Comparison of ENCODE assay signal across 10 mouse cellular contexts in genomic region chr2:121297701-121298100, GRCm38 (mm10). TPM values are rescaled to one million over a fixed set of nuclear protein-coding genes. Genes with fewer than 3 reads are reported as not detected.
DNase-seq lines count a peak whose midpoint lies in the region; ATAC-seq and TF ChIP-seq lines count a peak whose summit lies in the region.
"Had no signal": no experiment of that assay in that cellular context is flagged by ENCODE, and none has a peak within 500 bp of the region (broad histone marks: within the 10 kb centered on the region; RNA-seq: fewer than 3 reads in every experiment).

No protein-coding gene starts in this region.

- peaks cover 37% of the 10 kb centered on the region for H3K4me1 ChIP-seq in stomach, embryonic 15.5 days
- H3K4me1 ChIP-seq in stomach, postnatal 0 days (replicated peaks; ENCODE audit: control insufficient read depth, insufficient read depth), result peaks cover 7% of the 10 kb centered on the region; the same call in 1 of the 2 replicates
- H3K4me1 ChIP-seq in limb, embryonic 14.5 days (ENCODE audit: control insufficient read depth, insufficient read depth, low read length), result peaks cover 19% of the 10 kb centered on the region

- no peak for TF ChIP-seq POLR2A in limb, embryonic 14.5 days (IDR thresholded peaks at IDR 0.05; ENCODE audit: borderline replicate concordance, extremely low read depth, insufficient read depth, insufficient read length)

- ATAC-seq in stomach, embryonic 15.5 days (ENCODE audit: insufficient read depth, low FRiP score, low read depth), result no peak
- ATAC-seq in stomach, postnatal 0 days (ENCODE audit: low FRiP score, low TSS enrichment), result no peak
- no peak for ATAC-seq in limb, embryonic 14.5 days (ENCODE audit: low FRiP score, low read depth)
- ATAC-seq: liver, postnatal 0 days had no signal

- H3K9me3 ChIP-seq in stomach, embryonic 15.5 days, result no peaks in the 10 kb centered on the region
- no peaks in the 10 kb centered on the region for H3K9me3 ChIP-seq in stomach, postnatal 0 days (ENCODE audit: control insufficient read depth, low read length)
- H3K9me3 ChIP-seq in limb, embryonic 14.5 days (ENCODE audit: control insufficient read depth, low read length), result no peaks in the 10 kb centered on the region

- H3K27ac ChIP-seq in stomach, embryonic 15.5 days, result no peak overlapping the region
- no peak overlapping the region for H3K27ac ChIP-seq in stomach, postnatal 0 days (replicated peaks)
- H3K27ac ChIP-seq in limb, embryonic 14.5 days (replicated peaks; ENCODE audit: low read depth, low read length), result no peak overlapping the region

- DNase-seq in cerebellum, adult 11-12 months, result peak; percentile 56
- DNase-seq in cerebellum, postnatal 4 days (ENCODE audit: low spot score in 2 of 2), result no peak
- no peak for DNase-seq in stomach, postnatal 0 days (ENCODE audit: low spot score)
- peak; percentile 2 for DNase-seq in limb, embryonic 14.5 days (ENCODE audit: low spot score)
- no peak for DNase-seq in kidney, adult 11 months
- no peak for DNase-seq in frontal cortex, postnatal 36 days (ENCODE audit: low spot score in 2 of 2)
- no peak for DNase-seq in layer of hippocampus, adult 11-12 months (ENCODE audit: low spot score)
- DNase-seq: liver, postnatal 0 days; thymus, adult 2 months had no signal

- TF ChIP-seq CTCF in stomach, postnatal 0 days (IDR thresholded peaks at IDR 0.05; ENCODE audit: low read depth), result no peak

- H3K36me3 ChIP-seq in stomach, embryonic 15.5 days, result peaks cover 8% of the 10 kb centered on the region
- no peaks in the 10 kb centered on the region for H3K36me3 ChIP-seq in stomach, postnatal 0 days (ENCODE audit: control insufficient read depth, insufficient read depth, low read length)
- H3K36me3 ChIP-seq in limb, embryonic 14.5 days (ENCODE audit: control insufficient read depth, insufficient read depth, low read length), result peaks cover 29% of the 10 kb centered on the region; the same call in 1 of the 2 replicates

- peaks cover 9% of the 10 kb centered on the region for H3K27me3 ChIP-seq in stomach, embryonic 15.5 days (replicated peaks)
- no peaks in the 10 kb centered on the region for H3K27me3 ChIP-seq in stomach, postnatal 0 days (ENCODE audit: control insufficient read depth, insufficient read depth, low read length)
- H3K27me3 ChIP-seq in limb, embryonic 14.5 days (ENCODE audit: control insufficient read depth, insufficient read depth, low read length), result peaks cover 21% of the 10 kb centered on the region

- 22% methylated on average over 9 of the region's 9 CpGs for WGBS in stomach, embryonic 15.5 days
- 24% methylated on average over 9 of the region's 9 CpGs for WGBS in stomach, postnatal 0 days
- WGBS in limb, embryonic 14.5 days, result 9% methylated on average over 9 of the region's 9 CpGs

- H3K9ac ChIP-seq in stomach, embryonic 15.5 days, result no peak overlapping the region
- no peak overlapping the region for H3K9ac ChIP-seq in stomach, postnatal 0 days (ENCODE audit: low read length)
- H3K9ac ChIP-seq in limb, embryonic 14.5 days (ENCODE audit: low read depth, low read length, severe bottlenecking), result no peak overlapping the region
- H3K9ac ChIP-seq: liver, postnatal 0 days had no signal

- peak overlapping the region; percentile 25; the same call in 1 of the 2 replicates for H3K4me2 ChIP-seq in stomach, embryonic 15.5 days
- no peak overlapping the region for H3K4me2 ChIP-seq in stomach, postnatal 0 days (replicated peaks; ENCODE audit: low read depth)
- 0 out of 2 replicates have a peak overlapping the region, but pooled peaks have one; percentile 1 for H3K4me2 ChIP-seq in limb, embryonic 14.5 days (replicated peaks; ENCODE audit: low read depth, low read length, severe bottlenecking)

- no peak for TF ChIP-seq EP300 in stomach, postnatal 0 days (optimal IDR thresholded peaks at IDR 0.05)

- H3K4me3 ChIP-seq in stomach, embryonic 15.5 days (replicated peaks), result no peak overlapping the region
- no peak overlapping the region for H3K4me3 ChIP-seq in stomach, postnatal 0 days (ENCODE audit: low read depth, low read length)
- H3K4me3 ChIP-seq in limb, embryonic 14.5 days (replicated peaks; ENCODE audit: low read length), result no peak overlapping the region

RNA-seq across cellular contexts. Expression of gene Map1a, which starts 8.3 kb away (rescaled TPM):
- 4.0 and 5.3 TPM in 2 replicates for polyA plus RNA-seq in stomach, embryonic 15.5 days (2015; fragmentation: Nextera tagmentation; extraction: Ambion mirVana)
- polyA plus RNA-seq in stomach, postnatal 0 days (2015; fragmentation: Nextera tagmentation; extraction: Ambion mirVana), result 1.3 and 2.1 TPM in 2 replicates
- 7.1 and 7.6 TPM in 2 replicates for polyA plus RNA-seq in limb, embryonic 14.5 days (2012; rRNA removed)
- 7.8 and 9.3 TPM in 2 replicates for polyA plus RNA-seq in limb, embryonic 14.5 days (2014; fragmentation: Nextera tagmentation; extraction: Ambion mirVana)

RNA-seq across cellular contexts. Expression of gene Trp53bp1, which starts 26.5 kb away (rescaled TPM):
- 51.9 and 60.6 TPM in 2 replicates for polyA plus RNA-seq in stomach, embryonic 15.5 days (2015; fragmentation: Nextera tagmentation; extraction: Ambion mirVana)
- 9.6 and 10.6 TPM in 2 replicates for polyA plus RNA-seq in stomach, postnatal 0 days (2015; fragmentation: Nextera tagmentation; extraction: Ambion mirVana)
- 67.7 and 75.6 TPM in 2 replicates for polyA plus RNA-seq in limb, embryonic 14.5 days (2012; rRNA removed)
- polyA plus RNA-seq in limb, embryonic 14.5 days (2014; fragmentation: Nextera tagmentation; extraction: Ambion mirVana), result 51.2 and 67.2 TPM in 2 replicates

RNA-seq across cellular contexts. Expression of gene Ppip5k1, which starts 57.5 kb away (rescaled TPM):
- 16.7 and 18.1 TPM in 2 replicates for polyA plus RNA-seq in stomach, embryonic 15.5 days (2015; fragmentation: Nextera tagmentation; extraction: Ambion mirVana)
- 13.9 and 14.1 TPM in 2 replicates for polyA plus RNA-seq in stomach, postnatal 0 days (2015; fragmentation: Nextera tagmentation; extraction: Ambion mirVana)
- polyA plus RNA-seq in limb, embryonic 14.5 days (2012; rRNA removed), result 12.4 and 13.0 TPM in 2 replicates
- polyA plus RNA-seq in limb, embryonic 14.5 days (2014; fragmentation: Nextera tagmentation; extraction: Ambion mirVana), result 7.6 and 10.3 TPM in 2 replicates

RNA-seq across cellular contexts. Expression of gene Ckmt1, which starts 59.8 kb away (rescaled TPM):
- 157 and 165 TPM in 2 replicates for polyA plus RNA-seq in stomach, embryonic 15.5 days (2015; fragmentation: Nextera tagmentation; extraction: Ambion mirVana)
- polyA plus RNA-seq in stomach, postnatal 0 days (2015; fragmentation: Nextera tagmentation; extraction: Ambion mirVana), result 625 and 652 TPM in 2 replicates
- polyA plus RNA-seq in limb, embryonic 14.5 days (2012; rRNA removed), result 5.4 and 7.1 TPM in 2 replicates
- polyA plus RNA-seq in limb, embryonic 14.5 days (2014; fragmentation: Nextera tagmentation; extraction: Ambion mirVana), result 12.0 and 20.1 TPM in 2 replicates

Comparison
In these comparisons a context has a peak if more than half of its experiments do, and no peak if none do; other contexts are left out.
1. DNase-seq: peak in cerebellum, adult 11-12 months (single experiment) and limb, embryonic 14.5 days (single experiment); none in cerebellum, postnatal 4 days (0 of 2), stomach, postnatal 0 days (single experiment), kidney, adult 11 months (single experiment), frontal cortex, postnatal 36 days (0 of 2) and layer of hippocampus, adult 11-12 months (single experiment).